9 mouse cellular contexts compared by ENCODE assay signal in genomic region chr10:41830851-41831522, GRCm38 (mm10). TPM values are rescaled to one million over a fixed set of nuclear protein-coding genes. Genes with fewer than 3 reads are reported as not detected.
DNase-seq lines count a peak whose midpoint lies in the region; ATAC-seq and TF ChIP-seq lines count a peak whose summit lies in the region.
"Had no signal": no experiment of that assay in that cellular context is flagged by ENCODE, and none has a peak within 500 bp of the region (broad histone marks: within the 10 kb centered on the region; RNA-seq: fewer than 3 reads in every experiment).

No protein-coding gene starts in this region.

- WGBS in intestine, embryonic 14.5 days = 51% methylated on average over 9 of the region's 9 CpGs
- WGBS in intestine, embryonic 16.5 days = 57% methylated on average over 9 of the region's 9 CpGs

- no peak overlapping the region for H3K27ac ChIP-seq in intestine, embryonic 14.5 days (ENCODE audit: low read depth)
- H3K27ac ChIP-seq in intestine, embryonic 16.5 days (ENCODE audit: low read length) = no peak overlapping the region
- H3K27ac ChIP-seq: midbrain, embryonic 12.5 days had no signal

- no peaks in the 10 kb centered on the region for H3K4me1 ChIP-seq in intestine, embryonic 14.5 days (replicated peaks; ENCODE audit: control insufficient read depth, insufficient read depth, low read length)
- H3K4me1 ChIP-seq in intestine, embryonic 16.5 days (ENCODE audit: control insufficient read depth, insufficient read depth, low read length) = peaks cover 5% of the 10 kb centered on the region; the same call in 1 of the 2 replicates
- H3K4me1 ChIP-seq: midbrain, embryonic 12.5 days had no signal

- TF ChIP-seq CTCF in brain, embryonic 14.5 days (IDR thresholded peaks at IDR 0.05; ENCODE audit: borderline replicate concordance, extremely low read depth, insufficient read depth, insufficient read length) = peak; percentile 86; the same call in 1 of the 2 replicates

- peak; percentile 74 for DNase-seq in intestine, embryonic 14.5 days (ENCODE audit: low spot score)
- peak; percentile 90 for DNase-seq in brain, embryonic 14.5 days (ENCODE audit: low read depth)
- peak; percentile 73 for DNase-seq in heart, postnatal 36 days
- DNase-seq in layer of hippocampus, postnatal 10 days (ENCODE audit: low spot score in 2 of 2) = peak; percentile 78 to 81
- peak; percentile 64 for DNase-seq in mesoderm, embryonic 11.5 days (ENCODE audit: low read depth, low spot score)
- DNase-seq in right cerebral cortex, postnatal 4 days = peak; percentile 62

- no peak for ATAC-seq in intestine, embryonic 14.5 days (replicated peaks; ENCODE audit: low FRiP score, low TSS enrichment, low read depth)
- ATAC-seq in intestine, embryonic 16.5 days = no peak
- ATAC-seq in erythroblast, adult 5-6 weeks (replicated peaks; ENCODE audit: low FRiP score, poor library complexity, severe bottlenecking) = peak; percentile 82

- intact Hi-C loops in heart, postnatal 36 days (cut with DNase I) = loop anchor here (2.0 to 5.0 kb wide), 6 partner anchors 58 to 466 kb away; no protein-coding TSS in a partner anchor

- H3K27me3 ChIP-seq in intestine, embryonic 14.5 days (replicated peaks; ENCODE audit: control insufficient read depth, insufficient read depth, low read length) = no peaks in the 10 kb centered on the region
- no peaks in the 10 kb centered on the region for H3K27me3 ChIP-seq in intestine, embryonic 16.5 days (replicated peaks; ENCODE audit: control insufficient read depth, insufficient read depth, low read length)
- H3K27me3 ChIP-seq: midbrain, embryonic 12.5 days had no signal

- H3K4me3 ChIP-seq in intestine, embryonic 14.5 days (ENCODE audit: low read depth, low read length) = no peak overlapping the region
- no peak overlapping the region for H3K4me3 ChIP-seq in intestine, embryonic 16.5 days (ENCODE audit: low read length)
- H3K4me3 ChIP-seq: midbrain, embryonic 12.5 days had no signal

- H3K4me2 ChIP-seq in intestine, embryonic 14.5 days (ENCODE audit: low read length) = no peak overlapping the region
- H3K4me2 ChIP-seq in intestine, embryonic 16.5 days (ENCODE audit: low read depth, low read length) = no peak overlapping the region
- H3K4me2 ChIP-seq: midbrain, embryonic 12.5 days had no signal

- no peaks in the 10 kb centered on the region for H3K36me3 ChIP-seq in intestine, embryonic 14.5 days (ENCODE audit: control insufficient read depth, insufficient read depth, low read length)
- H3K36me3 ChIP-seq in intestine, embryonic 16.5 days (ENCODE audit: control insufficient read depth, insufficient read depth, low read length) = no peaks in the 10 kb centered on the region
- H3K36me3 ChIP-seq: midbrain, embryonic 12.5 days had no signal

- H3K9me3 ChIP-seq in intestine, embryonic 14.5 days (ENCODE audit: control insufficient read depth, low read length) = no peaks in the 10 kb centered on the region
- no peaks in the 10 kb centered on the region for H3K9me3 ChIP-seq in intestine, embryonic 16.5 days (ENCODE audit: control insufficient read depth, low read length)
- H3K9me3 ChIP-seq: midbrain, embryonic 12.5 days had no signal

- H3K9ac ChIP-seq in intestine, embryonic 14.5 days (ENCODE audit: low read length) = no peak overlapping the region
- no peak overlapping the region for H3K9ac ChIP-seq in intestine, embryonic 16.5 days (ENCODE audit: low read depth, low read length)
- H3K9ac ChIP-seq: midbrain, embryonic 12.5 days had no signal

- TF ChIP-seq POLR2A in brain, embryonic 14.5 days (IDR thresholded peaks at IDR 0.05; ENCODE audit: borderline replicate concordance, extremely low read depth, insufficient read depth, insufficient read length, poor library complexity, severe bottlenecking) = no peak

RNA-seq across cellular contexts. Expression of gene Sesn1, which starts 21.3 kb away (rescaled TPM):
- polyA plus RNA-seq in intestine, embryonic 14.5 days (2014; fragmentation: Nextera tagmentation; extraction: Ambion mirVana) = 32.7 and 35.2 TPM in 2 replicates
- polyA plus RNA-seq in intestine, embryonic 16.5 days (2015; fragmentation: Nextera tagmentation; extraction: Ambion mirVana) = 28.3 and 29.1 TPM in 2 replicates
- 32.2 and 34.6 TPM in 2 replicates for polyA plus RNA-seq in brain, embryonic 14.5 days (2012; rRNA removed)
- total RNA-seq in erythroblast, adult 5-6 weeks (2015; ENCODE audit: low replicate concordance) = 157 and 167 TPM in 2 replicates
- 112 and 135 TPM in 2 replicates for total RNA-seq in erythroblast, adult 5-6 weeks (2017; ENCODE audit: low replicate concordance)
- 100 to 1,000 TPM; 118 to 224 TPM for total RNA-seq in heart, postnatal 36 days (2021)
- 10 to 100 TPM; 28.7 to 31.4 TPM for total RNA-seq in layer of hippocampus, postnatal 10 days (2021)

RNA-seq across cellular contexts. Expression of gene Cep57l1, which starts 21.3 kb away (rescaled TPM):
- polyA plus RNA-seq in intestine, embryonic 14.5 days (2014; fragmentation: Nextera tagmentation; extraction: Ambion mirVana) = 18.4 and 20.1 TPM in 2 replicates
- 13.6 and 18.6 TPM in 2 replicates for polyA plus RNA-seq in intestine, embryonic 16.5 days (2015; fragmentation: Nextera tagmentation; extraction: Ambion mirVana)
- 8.5 and 8.8 TPM in 2 replicates for polyA plus RNA-seq in brain, embryonic 14.5 days (2012; rRNA removed)
- total RNA-seq in erythroblast, adult 5-6 weeks (2015; ENCODE audit: low replicate concordance) = 11.5 and 12.7 TPM in 2 replicates
- total RNA-seq in erythroblast, adult 5-6 weeks (2017; ENCODE audit: low replicate concordance) = 7.1 and 12.5 TPM in 2 replicates
- total RNA-seq in heart, postnatal 36 days (2021) = 1 to 10 TPM; 2.9 to 3.7 TPM
- total RNA-seq in layer of hippocampus, postnatal 10 days (2021) = 1 to 10 TPM; 7.5 to 7.9 TPM
